24 mouse cellular contexts compared by ENCODE assay signal in genomic region chr15:31346508-31346907, GRCm38 (mm10). TPM values are rescaled to one million over a fixed set of nuclear protein-coding genes. Genes with fewer than 3 reads are reported as not detected.
"Had no signal": no experiment of that assay in that cellular context is flagged by ENCODE, and none has a peak within 500 bp of the region (broad histone marks: within the 10 kb centered on the region; RNA-seq: fewer than 3 reads in every experiment).

No protein-coding gene starts in this region.

- H3K27me3 ChIP-seq: heart, embryonic 12.5 days; hindbrain, embryonic 13.5 days; intestine, embryonic 15.5 days; limb, embryonic 12.5 days had no signal

- H3K4me2 ChIP-seq: heart, embryonic 12.5 days; hindbrain, embryonic 13.5 days; intestine, embryonic 15.5 days; limb, embryonic 12.5 days; liver, embryonic 11.5 days had no signal

- DNase-seq: gastrocnemius, adult 2 months; gastrocnemius, postnatal 10 days; gastrocnemius, postnatal 25 days; heart, adult 18-20 months; heart, postnatal 10 days; heart, postnatal 4 days; kidney, adult 18-20 months; kidney, adult 8-10 months; kidney, postnatal 10 days; kidney, postnatal 25 days; kidney, postnatal 4 days; layer of hippocampus, adult 9-11 months; liver had no signal

- H3K4me1 ChIP-seq: intestine, embryonic 15.5 days; limb, embryonic 10.5 days had no signal

- H3K9me3 ChIP-seq: heart, embryonic 10.5 days; heart, embryonic 12.5 days; hindbrain, embryonic 10.5 days; hindbrain, embryonic 13.5 days; intestine, embryonic 15.5 days; limb, embryonic 10.5 days; limb, embryonic 12.5 days had no signal

- H3K36me3 ChIP-seq: heart, embryonic 10.5 days; heart, embryonic 12.5 days; hindbrain, embryonic 10.5 days; hindbrain, embryonic 13.5 days; intestine, embryonic 15.5 days; limb, embryonic 10.5 days; limb, embryonic 12.5 days had no signal

- H3K27ac ChIP-seq: gastrocnemius, adult 2 months; heart, embryonic 10.5 days; hindbrain, embryonic 10.5 days; hindbrain, embryonic 13.5 days; intestine, embryonic 15.5 days; limb, embryonic 10.5 days; limb, embryonic 12.5 days had no signal

- H3K4me3 ChIP-seq: gastrocnemius, adult 2 months; heart, embryonic 10.5 days; heart, embryonic 12.5 days; hindbrain, embryonic 10.5 days; hindbrain, embryonic 13.5 days; intestine, embryonic 15.5 days; limb, embryonic 10.5 days; limb, embryonic 12.5 days had no signal

- H3K9ac ChIP-seq: heart, embryonic 12.5 days; hindbrain, embryonic 13.5 days; intestine, embryonic 15.5 days; limb, embryonic 12.5 days had no signal

- ATAC-seq: hindbrain, embryonic 16.5 days; inflammation-experienced regulatory T-cells, adult 6 months; intestine, embryonic 15.5 days; intestine, postnatal 0 days had no signal

RNA-seq across cellular contexts. Expression of gene Ankrd33b, which starts 21.0 kb away (rescaled TPM):
- polyA plus RNA-seq: inflammation-experienced regulatory T-cells, adult 6 months had no signal
